Mouse (Mus musculus) ovary, adult 18-20 months (tissue): ENCODE measurements around the gene Ip6k2.

ENCODE experiments used
- DNase-seq: peaks from one replicate; pipeline ENCODE4 v3.0.0; 2022; ENCODE audit warnings: low spot score, mixed read lengths

Gene Ip6k2

GRCm38 (mm10) chr9:108783548-108784463 is at the start of gene Ip6k2:
TSS of gene Ip6k2 (plus strand) at chr9:108783796.
- DNase-seq, result peak; percentile 95

DNA sequence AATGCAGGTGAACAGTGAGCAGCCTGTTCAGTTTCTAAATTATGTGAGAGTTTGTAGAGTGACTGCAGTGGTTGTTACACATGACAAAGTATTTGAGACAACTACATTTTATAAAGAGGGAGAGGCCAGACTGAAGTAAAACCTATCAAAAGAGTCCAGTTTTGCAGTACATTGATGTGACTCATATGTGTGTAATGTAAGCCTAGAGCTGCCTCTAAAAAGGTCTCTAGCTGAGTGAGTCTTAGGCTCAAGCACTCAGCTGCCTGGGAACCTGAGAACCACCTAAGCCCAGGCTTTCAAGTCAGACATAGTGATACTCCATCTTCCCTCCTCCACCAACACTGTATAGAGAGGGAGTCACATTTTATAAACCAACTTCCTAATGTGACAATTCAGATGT is 49.0 kb upstream of the Ip6k2 start:
- DNase-seq, result no peak

- no peak for DNase-seq
Observed at GRCm38 (mm10) chr9:108739239-108739638, 44.4 kb upstream of the Ip6k2 start.

- no peak for DNase-seq
Observed at GRCm38 (mm10) chr9:108740062-108740461, 43.5 kb upstream of the Ip6k2 start.

DNA sequence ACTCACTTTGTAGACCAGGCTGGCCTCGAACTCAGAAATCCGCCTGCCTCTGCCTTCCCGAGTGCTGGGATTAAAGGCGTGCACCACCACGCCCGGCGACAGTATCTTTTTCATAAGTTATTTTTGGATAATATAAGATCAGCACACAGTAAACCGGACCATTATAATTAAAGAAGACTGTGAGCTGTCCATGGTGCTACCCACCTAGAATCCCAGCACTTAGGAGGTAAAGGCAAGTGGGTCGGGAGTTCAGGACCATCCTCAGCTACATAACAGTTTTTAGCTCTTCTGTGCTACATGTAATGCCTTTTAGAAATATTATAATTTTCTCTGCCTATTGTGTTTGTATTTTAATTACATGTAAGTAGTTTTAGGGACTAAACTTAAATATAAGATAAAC is 41.5 kb upstream of the Ip6k2 start:
- DNase-seq, result no peak

DNA sequence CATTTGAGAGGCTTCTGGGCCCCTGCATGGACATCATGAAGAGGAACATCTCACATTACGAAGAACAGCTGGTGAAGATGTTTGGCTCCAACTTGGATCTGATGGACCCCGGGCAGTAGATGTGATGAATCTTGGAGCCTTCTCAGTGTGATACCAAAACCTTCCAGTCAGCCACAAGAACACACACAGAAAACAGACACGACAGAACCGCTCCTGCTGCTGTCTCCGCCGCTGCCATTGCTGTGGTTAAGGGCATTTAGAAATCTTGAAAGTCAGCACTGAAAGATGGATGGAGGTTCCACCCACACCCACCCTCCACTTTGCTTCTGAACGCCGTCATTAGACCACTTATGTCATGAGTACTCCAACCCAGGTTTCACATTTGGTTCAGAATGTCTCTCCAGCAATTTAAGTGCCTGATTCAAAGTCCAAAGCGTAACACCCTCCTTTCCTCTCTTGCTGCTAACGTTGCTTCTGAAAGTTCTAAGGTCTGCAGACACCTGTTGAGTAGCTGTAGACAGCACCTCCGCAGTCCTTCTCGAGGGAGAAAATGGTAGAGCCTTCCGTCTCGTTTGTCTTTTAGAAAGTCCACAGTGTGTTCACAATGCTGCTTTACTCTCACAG is 36.6 kb upstream of the Ip6k2 start:
- no peak for DNase-seq

GRCm38 (mm10) chr9:108747694-108748093 is 35.9 kb upstream of the Ip6k2 start:
- no peak for DNase-seq

DNA sequence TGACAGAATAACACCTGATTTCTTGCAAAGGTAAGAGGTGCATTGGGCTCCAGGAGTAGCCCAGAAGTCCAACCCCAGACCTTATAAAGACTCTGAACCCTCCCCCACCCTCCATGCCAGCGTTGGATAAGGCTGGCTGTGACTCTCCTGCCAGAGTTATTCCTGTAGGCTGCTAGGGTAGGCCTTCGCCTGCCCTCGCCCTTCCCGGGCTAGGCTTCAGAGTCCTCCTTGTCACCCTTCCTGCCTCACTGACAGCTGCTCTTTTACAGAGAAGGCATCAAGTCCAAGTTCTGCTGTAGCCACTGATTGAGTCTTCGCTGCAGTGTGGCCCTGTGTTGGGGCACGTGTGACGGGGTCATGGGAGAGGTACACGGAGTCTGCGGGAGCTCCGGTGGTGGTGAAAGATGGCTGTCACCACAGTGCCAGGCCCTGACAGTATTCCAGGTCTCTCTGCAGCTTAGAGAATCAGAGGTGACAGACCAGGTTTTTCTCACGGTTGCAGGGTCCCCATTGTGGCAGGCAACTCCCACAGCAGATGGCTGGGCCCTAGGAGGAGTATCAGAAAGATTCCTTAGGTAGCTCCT is 34.9 kb upstream of the Ip6k2 start:
- DNase-seq, result no peak

GRCm38 (mm10) chr9:108750616-108751015 is 33.0 kb upstream of the Ip6k2 start:
- DNase-seq, result no peak

DNA sequence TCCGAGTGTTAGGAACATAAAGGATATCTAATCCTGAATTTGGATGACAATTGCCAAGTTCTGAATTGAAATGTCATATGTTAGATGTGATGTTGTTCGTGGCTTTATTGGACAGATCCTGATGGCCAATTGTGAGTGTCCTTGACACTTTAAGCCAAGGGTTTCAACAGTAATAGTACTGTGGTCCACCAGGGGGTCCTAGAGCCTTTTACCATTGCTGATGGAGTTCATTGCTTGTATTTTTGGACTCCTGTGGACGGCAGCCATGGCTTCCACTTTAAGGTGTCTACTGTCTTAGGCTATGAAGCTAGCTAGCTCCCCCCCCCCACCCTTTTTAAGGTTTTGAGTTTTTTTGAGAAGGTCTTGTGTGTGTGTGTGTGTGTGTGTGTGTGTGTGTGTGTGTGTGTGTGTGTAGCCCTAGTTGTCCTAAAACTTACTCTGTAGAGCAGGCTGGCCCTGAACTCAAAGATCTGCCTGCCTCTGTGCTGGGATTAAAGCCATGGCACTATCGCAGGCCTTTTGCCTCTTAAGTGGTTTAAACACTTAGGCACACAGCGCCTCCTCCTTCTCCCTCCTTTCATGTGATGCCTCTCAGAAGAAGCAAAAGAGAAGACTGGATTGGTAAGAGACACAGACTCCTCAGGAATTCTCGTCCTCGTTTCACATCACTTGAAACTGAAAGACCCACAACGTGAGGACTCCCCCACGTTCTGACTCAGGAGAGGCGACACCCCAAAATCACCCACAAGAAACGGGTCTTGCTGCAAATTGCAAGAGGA is 31.3 kb upstream of the Ip6k2 start:
- no peak for DNase-seq

GRCm38 (mm10) chr9:108753326-108753725 is 30.3 kb upstream of the Ip6k2 start:
- DNase-seq, result peak; percentile 6

GRCm38 (mm10) chr9:108753976-108754375 is 29.6 kb upstream of the Ip6k2 start:
- DNase-seq, result no peak

GRCm38 (mm10) chr9:108754423-108754822 is 29.2 kb upstream of the Ip6k2 start:
- DNase-seq, result no peak

GRCm38 (mm10) chr9:108757406-108757805 is 26.2 kb upstream of the Ip6k2 start:
- DNase-seq, result no peak

DNA sequence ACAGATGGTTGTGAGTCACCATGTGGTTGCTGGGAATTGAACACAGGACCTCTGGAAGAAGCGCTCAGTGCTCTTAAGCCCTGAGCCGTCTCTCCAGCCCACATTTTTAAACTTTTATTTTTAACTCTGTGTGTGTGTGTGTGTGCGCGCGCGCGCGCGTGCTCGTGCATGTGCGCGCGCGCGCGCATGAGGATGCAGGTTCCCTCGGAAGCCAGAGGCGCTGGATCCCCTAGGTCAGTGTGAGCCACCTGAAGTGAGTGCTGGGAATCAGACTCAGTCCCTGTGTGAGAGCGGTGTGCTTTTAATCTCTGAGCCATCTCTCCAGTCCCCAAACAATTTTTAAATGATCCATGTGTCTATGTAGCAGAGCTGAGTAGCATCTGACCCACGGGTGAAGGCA is 24.5 kb upstream of the Ip6k2 start:
- DNase-seq, result no peak

DNA sequence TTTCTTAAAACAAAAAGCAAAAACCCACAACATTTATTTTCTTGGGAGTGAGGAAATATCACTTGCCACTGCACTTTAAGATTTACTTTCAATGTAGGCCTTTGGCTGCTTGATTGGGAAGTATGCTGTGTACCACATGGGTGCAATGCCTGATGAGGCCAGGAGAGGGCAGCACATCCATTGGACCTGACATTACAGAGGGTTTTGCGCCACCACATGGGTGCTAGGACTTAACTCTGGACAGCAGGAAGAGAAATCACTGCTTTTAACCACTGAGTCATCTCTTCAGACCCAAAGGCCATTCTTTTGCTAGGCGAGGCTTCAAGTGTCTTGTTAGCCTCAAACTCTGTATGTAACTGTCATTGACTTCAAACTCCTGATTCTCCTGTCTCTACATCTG is 23.8 kb upstream of the Ip6k2 start:
- no peak for DNase-seq

DNA sequence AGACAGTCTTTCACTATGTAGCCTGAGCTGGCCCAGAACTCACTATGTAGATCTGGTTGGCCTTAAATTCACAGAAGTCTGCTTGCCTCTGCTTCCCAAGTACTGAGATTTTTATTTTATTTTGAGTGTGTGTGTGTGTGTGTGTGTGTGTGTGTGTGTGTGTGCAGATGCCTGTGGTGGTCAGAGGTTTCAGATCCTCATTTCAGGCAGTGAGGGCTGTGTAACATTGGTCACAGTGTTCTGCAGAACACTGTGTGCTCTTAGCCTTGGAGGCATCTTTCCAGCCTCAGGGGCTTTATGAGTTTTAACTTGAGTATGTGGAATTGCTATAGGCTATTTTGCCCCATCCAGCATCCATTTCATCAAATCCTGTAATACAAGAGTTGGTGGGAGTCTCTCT is 22.0 kb upstream of the Ip6k2 start:
- DNase-seq, result no peak

DNA sequence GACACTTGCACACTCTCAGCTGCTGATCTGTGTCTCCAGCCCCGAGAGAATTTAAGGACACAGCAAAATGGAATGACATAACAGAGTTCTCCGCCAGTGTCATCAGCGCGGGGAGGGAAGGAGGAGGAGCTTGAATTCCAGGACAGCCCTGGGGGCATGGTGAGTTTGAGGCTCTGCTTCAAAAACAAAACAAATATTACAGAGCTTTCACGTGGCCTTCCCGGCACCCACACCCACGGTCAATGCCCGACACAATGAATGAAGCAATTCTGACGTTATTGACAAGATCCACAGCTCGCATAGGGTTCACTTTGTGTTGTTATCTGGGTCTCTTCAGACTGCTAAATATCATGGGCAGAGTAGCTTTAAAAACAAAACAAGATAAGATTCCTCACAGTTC is 18.6 kb upstream of the Ip6k2 start:
- DNase-seq, result no peak

GRCm38 (mm10) chr9:108776614-108777013 is 7.0 kb upstream of the Ip6k2 start:
- no peak for DNase-seq

- DNase-seq, result no peak
Observed at GRCm38 (mm10) chr9:108777276-108777675, 6.3 kb upstream of the Ip6k2 start.

- DNase-seq, result no peak
Observed at GRCm38 (mm10) chr9:108780959-108781358, 2.6 kb upstream of the Ip6k2 start.

DNA sequence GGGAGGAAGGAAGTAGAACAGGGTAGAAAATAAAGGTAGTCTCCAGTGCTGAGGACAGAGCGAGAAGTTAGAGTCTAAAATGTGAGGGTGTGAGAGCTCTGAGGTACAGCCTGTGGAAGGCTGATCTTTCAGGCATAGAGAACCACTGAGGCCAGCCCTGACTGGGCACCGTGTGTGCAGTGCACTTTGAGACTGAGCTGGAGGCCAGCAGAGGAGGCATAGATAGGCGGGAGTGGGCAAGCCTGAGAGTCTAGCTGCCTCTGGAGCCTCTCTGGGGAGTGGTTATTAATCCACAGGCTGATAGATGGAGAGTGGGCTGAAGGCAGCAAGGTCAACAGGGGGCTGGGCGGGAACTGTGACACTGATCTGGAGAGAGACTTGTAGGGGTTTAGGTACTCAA is 1.7 kb upstream of the Ip6k2 start:
- no peak for DNase-seq
